Mouse (Mus musculus): Measurements from ENCODE around the gene Ciita. TPM values are rescaled to one million over a fixed set of nuclear protein-coding genes. Genes with fewer than 3 reads are reported as not detected.

The Ciita gene
- polyA plus RNA-seq, 1 experiment, result 0.07 TPM

- Histone ChIP-seq H3K27me3 (ENCODE audit: control insufficient read depth, insufficient read depth, low read length) (no peaks in the 10 kb centered on the region), H3K36me3 (ENCODE audit: control insufficient read depth, insufficient read depth, low read length) (no peaks in the 10 kb centered on the region), H3K4me3 (ENCODE audit: control insufficient read depth, low read depth, low read length) (no peak overlapping the region), H3K4me1 (ENCODE audit: control insufficient read depth, insufficient read depth, low read length) (no peaks in the 10 kb centered on the region), H3K27ac (ENCODE audit: control insufficient read depth, insufficient read depth, low read depth, low read length) (no peak overlapping the region)
- TF ChIP-seq POLR2A (IDR thresholded peaks at IDR 0.05; ENCODE audit: control insufficient read depth, low read depth, low read length) (no peak), CTCF (IDR thresholded peaks at IDR 0.05; ENCODE audit: control insufficient read depth, insufficient read depth, insufficient replicate concordance, low read depth, low read length) (no peak)
Observed at GRCm38 (mm10) chr16:10453872-10454582, 25.8 kb upstream of the Ciita start.

DNA sequence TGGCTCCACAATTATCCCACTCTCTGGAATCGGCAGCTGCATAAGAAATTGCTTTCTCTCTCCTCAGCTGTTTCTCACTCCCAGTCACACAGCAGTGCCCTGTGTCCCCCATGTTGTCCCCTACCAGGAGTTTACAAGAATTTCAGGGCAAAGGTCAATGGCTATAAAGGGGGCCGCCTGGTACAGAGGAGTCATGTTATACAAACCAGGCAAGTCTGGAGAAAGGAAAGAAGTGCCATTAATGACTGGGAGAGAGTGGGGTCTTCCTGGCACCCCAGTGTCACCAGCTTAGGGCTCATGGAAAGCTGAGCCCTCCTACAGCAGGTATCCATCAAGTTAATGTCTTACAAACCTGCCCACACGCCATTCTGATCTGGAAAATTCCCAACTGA, 25.3 kb upstream of the Ciita start:
- no peak for TF ChIP-seq POLR2A (IDR thresholded peaks at IDR 0.05; ENCODE audit: control insufficient read depth, low read depth, low read length)
- no peak for TF ChIP-seq CTCF (IDR thresholded peaks at IDR 0.05; ENCODE audit: control insufficient read depth, insufficient read depth, insufficient replicate concordance, low read depth, low read length)
- Histone ChIP-seq H3K4me3 (ENCODE audit: control insufficient read depth, low read depth, low read length) (no peak overlapping the region), H3K4me1 (ENCODE audit: control insufficient read depth, insufficient read depth, low read length) (no peaks in the 10 kb centered on the region), H3K36me3 (ENCODE audit: control insufficient read depth, insufficient read depth, low read length) (no peaks in the 10 kb centered on the region), H3K27ac (ENCODE audit: control insufficient read depth, insufficient read depth, low read depth, low read length) (no peak overlapping the region), H3K27me3 (ENCODE audit: control insufficient read depth, insufficient read depth, low read length) (no peaks in the 10 kb centered on the region)

DNA sequence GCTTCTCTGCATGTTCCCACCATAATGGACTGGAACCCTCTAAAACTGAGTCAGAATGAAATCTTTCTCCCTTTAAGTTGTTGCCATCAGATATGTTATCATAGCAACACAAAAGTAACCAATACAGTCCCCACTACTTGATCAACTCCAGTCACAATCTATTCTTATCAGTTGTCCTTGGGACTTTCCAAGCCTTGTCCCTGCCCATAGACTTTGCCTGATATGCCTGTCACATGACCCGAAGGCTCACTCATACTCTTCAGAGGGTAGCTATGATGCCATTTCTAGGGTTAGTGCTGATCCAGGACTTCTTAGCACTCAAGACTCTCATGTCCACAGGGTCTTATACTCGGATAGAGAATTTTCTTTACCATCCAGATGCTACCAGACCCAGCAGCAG, 19.7 kb upstream of the Ciita start:
- H3K4me3 ChIP-seq (ENCODE audit: control insufficient read depth, low read depth, low read length), result no peak overlapping the region
- no peaks in the 10 kb centered on the region for H3K4me1 ChIP-seq (ENCODE audit: control insufficient read depth, insufficient read depth, low read length)
- H3K27ac ChIP-seq (ENCODE audit: control insufficient read depth, insufficient read depth, low read depth, low read length), result no peak overlapping the region
- no peaks in the 10 kb centered on the region for H3K27me3 ChIP-seq (ENCODE audit: control insufficient read depth, insufficient read depth, low read length)
- TF ChIP-seq POLR2A (IDR thresholded peaks at IDR 0.05; ENCODE audit: control insufficient read depth, low read depth, low read length) (no peak), CTCF (IDR thresholded peaks at IDR 0.05; ENCODE audit: control insufficient read depth, insufficient read depth, insufficient replicate concordance, low read depth, low read length) (no peak)
- no peaks in the 10 kb centered on the region for H3K36me3 ChIP-seq (ENCODE audit: control insufficient read depth, insufficient read depth, low read length)

DNA sequence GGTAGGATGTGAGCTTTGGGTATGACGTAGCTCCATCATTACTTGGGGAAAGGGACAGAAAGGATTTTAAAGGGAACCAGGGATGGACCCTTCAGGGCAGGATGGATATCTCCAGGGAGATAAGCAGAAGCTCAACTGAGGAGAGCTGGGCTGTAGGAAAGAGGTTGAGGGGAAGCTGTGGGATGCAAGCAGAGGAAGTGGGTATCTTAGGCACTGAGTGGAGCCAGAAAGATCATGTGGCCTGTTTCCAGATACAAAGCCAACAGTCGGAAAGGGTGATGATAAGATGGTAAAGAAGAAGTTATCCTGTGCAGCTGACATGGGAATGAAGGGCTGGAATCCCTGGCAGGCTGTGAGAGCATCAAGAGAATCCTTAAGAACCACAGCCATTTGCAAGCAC, 18.7 kb upstream of the Ciita start:
- no peaks in the 10 kb centered on the region for H3K27me3 ChIP-seq (ENCODE audit: control insufficient read depth, insufficient read depth, low read length)
- H3K27ac ChIP-seq (ENCODE audit: control insufficient read depth, insufficient read depth, low read depth, low read length), result no peak overlapping the region
- no peaks in the 10 kb centered on the region for H3K4me1 ChIP-seq (ENCODE audit: control insufficient read depth, insufficient read depth, low read length)
- TF ChIP-seq POLR2A (IDR thresholded peaks at IDR 0.05; ENCODE audit: control insufficient read depth, low read depth, low read length) (no peak), CTCF (IDR thresholded peaks at IDR 0.05; ENCODE audit: control insufficient read depth, insufficient read depth, insufficient replicate concordance, low read depth, low read length) (no peak)
- H3K36me3 ChIP-seq (ENCODE audit: control insufficient read depth, insufficient read depth, low read length), result no peaks in the 10 kb centered on the region
- H3K4me3 ChIP-seq (ENCODE audit: control insufficient read depth, low read depth, low read length), result no peak overlapping the region

GRCm38 (mm10) chr16:10465011-10465681, 14.7 kb upstream of the Ciita start:
- Histone ChIP-seq H3K27ac (ENCODE audit: control insufficient read depth, insufficient read depth, low read depth, low read length) (no peak overlapping the region), H3K4me1 (ENCODE audit: control insufficient read depth, insufficient read depth, low read length) (no peaks in the 10 kb centered on the region), H3K36me3 (ENCODE audit: control insufficient read depth, insufficient read depth, low read length) (no peaks in the 10 kb centered on the region), H3K4me3 (ENCODE audit: control insufficient read depth, low read depth, low read length) (no peak overlapping the region), H3K27me3 (ENCODE audit: control insufficient read depth, insufficient read depth, low read length) (no peaks in the 10 kb centered on the region)
- TF ChIP-seq CTCF (IDR thresholded peaks at IDR 0.05; ENCODE audit: control insufficient read depth, insufficient read depth, insufficient replicate concordance, low read depth, low read length), result no peak
- TF ChIP-seq POLR2A (IDR thresholded peaks at IDR 0.05; ENCODE audit: control insufficient read depth, low read depth, low read length), result no peak

DNA sequence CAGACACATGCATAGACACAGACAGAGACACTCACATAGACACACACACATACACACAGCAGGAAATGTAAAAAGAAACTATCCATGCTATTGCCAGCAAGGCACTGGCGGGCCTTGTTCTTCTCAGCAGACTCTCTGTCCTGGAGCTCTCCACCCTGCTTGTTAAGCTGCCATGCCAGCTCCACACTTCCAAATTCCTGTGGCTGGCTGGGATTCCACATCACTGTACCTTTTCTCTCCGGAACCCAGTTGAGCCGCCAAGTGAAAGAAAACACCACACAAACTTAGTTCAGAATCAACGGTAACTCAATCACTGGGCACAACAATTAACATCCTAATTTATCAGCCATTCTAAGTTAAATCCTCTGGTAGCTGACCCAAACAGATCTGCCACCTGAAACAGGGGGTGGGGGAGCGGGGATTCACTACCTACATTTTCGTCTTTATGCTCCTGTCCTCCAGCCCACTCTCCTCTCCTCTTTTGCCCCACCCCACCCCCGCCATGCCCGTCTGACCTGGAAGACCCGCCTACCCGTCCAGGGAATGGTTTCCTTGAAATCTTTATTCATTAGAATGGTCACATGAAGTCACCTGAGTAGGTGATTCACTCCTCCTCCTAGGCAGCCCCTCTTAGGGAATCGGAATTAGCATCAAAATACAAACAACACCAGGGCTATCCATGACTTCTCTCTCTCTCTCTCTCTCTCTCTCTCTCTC, 12.3 kb upstream of the Ciita start:
- no peak overlapping the region for H3K27ac ChIP-seq (ENCODE audit: control insufficient read depth, insufficient read depth, low read depth, low read length)
- H3K27me3 ChIP-seq (ENCODE audit: control insufficient read depth, insufficient read depth, low read length), result no peaks in the 10 kb centered on the region
- H3K4me3 ChIP-seq (ENCODE audit: control insufficient read depth, low read depth, low read length), result no peak overlapping the region
- no peaks in the 10 kb centered on the region for H3K4me1 ChIP-seq (ENCODE audit: control insufficient read depth, insufficient read depth, low read length)
- H3K36me3 ChIP-seq (ENCODE audit: control insufficient read depth, insufficient read depth, low read length), result no peaks in the 10 kb centered on the region
- TF ChIP-seq CTCF (IDR thresholded peaks at IDR 0.05; ENCODE audit: control insufficient read depth, insufficient read depth, insufficient replicate concordance, low read depth, low read length) (no peak), POLR2A (IDR thresholded peaks at IDR 0.05; ENCODE audit: control insufficient read depth, low read depth, low read length) (no peak)

GRCm38 (mm10) chr16:10468201-10468600, 11.7 kb upstream of the Ciita start:
- H3K27ac ChIP-seq (ENCODE audit: control insufficient read depth, insufficient read depth, low read depth, low read length), result no peak overlapping the region
- H3K4me3 ChIP-seq (ENCODE audit: control insufficient read depth, low read depth, low read length), result no peak overlapping the region
- H3K4me1 ChIP-seq (ENCODE audit: control insufficient read depth, insufficient read depth, low read length), result no peaks in the 10 kb centered on the region
- H3K27me3 ChIP-seq (ENCODE audit: control insufficient read depth, insufficient read depth, low read length), result no peaks in the 10 kb centered on the region
- TF ChIP-seq POLR2A (IDR thresholded peaks at IDR 0.05; ENCODE audit: control insufficient read depth, low read depth, low read length), result no peak
- no peak for TF ChIP-seq CTCF (IDR thresholded peaks at IDR 0.05; ENCODE audit: control insufficient read depth, insufficient read depth, insufficient replicate concordance, low read depth, low read length)
- no peaks in the 10 kb centered on the region for H3K36me3 ChIP-seq (ENCODE audit: control insufficient read depth, insufficient read depth, low read length)
